Mouse (Mus musculus): ENCODE data around the gene Ccdc8.

DNA sequence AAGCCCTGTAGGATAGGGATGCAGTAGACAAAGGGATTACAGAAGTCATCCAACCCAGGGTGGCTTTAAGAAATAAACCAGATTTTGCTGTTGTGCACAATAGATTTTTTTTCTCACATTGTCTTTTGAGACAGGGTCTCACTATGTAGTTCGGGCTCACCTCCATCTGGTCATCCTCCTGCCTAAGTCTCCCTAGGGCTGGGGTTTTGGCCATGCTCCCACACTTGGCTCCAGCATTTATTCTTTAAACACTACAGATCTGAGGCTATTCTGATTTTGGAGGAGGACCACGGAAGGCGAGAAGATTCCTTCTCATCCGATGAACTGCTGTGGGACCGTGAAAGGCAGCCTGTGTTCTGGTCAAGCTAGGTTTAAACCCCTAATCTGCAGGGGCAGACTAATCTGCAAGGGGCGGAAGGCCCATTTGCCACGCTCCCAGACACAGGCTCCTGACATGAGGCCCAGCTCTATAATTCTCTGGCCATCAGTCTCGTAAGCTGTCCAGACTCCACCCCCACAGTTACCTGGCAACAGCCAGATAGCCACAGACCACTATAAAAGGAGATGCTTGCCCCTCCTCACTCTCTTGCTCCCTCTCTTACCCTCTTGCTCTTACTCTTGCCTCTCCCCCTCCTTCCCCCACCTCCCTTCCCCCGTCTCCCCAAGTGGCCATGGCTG is 45.6 kb downstream of the Ccdc8 start:
- TF ChIP-seq CTCF (IDR thresholded peaks at IDR 0.05; ENCODE audit: low read depth) (no peak), EP300 (IDR thresholded peaks at IDR 0.05; ENCODE audit: low read depth) (no peak)

Data from heart, postnatal 0 days (tissue).